Mouse (Mus musculus) testis, postnatal 10 days (tissue): Measurements from ENCODE around the gene Fam20a.

Experiments
- DNase-seq: peaks from one replicate; pipeline ENCODE4 v3.0.0; 2021; ENCODE audit warnings: low spot score

The Fam20a gene

GRCm38 (mm10) chr11:109715311-109715781 is 6.7 kb downstream of the Fam20a start:
- no peak for DNase-seq

- no peak for DNase-seq
These were observed 7.5 kb downstream of the Fam20a start for GRCm38 (mm10) chr11:109714341-109715247.

GRCm38 (mm10) chr11:109709501-109709900 is 12.6 kb downstream of the Fam20a start:
- DNase-seq, result no peak

GRCm38 (mm10) chr11:109708786-109709185 is 13.3 kb downstream of the Fam20a start:
- DNase-seq, result no peak

GRCm38 (mm10) chr11:109707442-109707841 is 14.6 kb downstream of the Fam20a start:
- no peak for DNase-seq

- no peak for DNase-seq
These were observed 15.5 kb downstream of the Fam20a start for GRCm38 (mm10) chr11:109706586-109706985.

- DNase-seq, result no peak
These were observed 16.0 kb downstream of the Fam20a start for GRCm38 (mm10) chr11:109706055-109706412.

- DNase-seq, result no peak
These were observed 16.6 kb downstream of the Fam20a start for GRCm38 (mm10) chr11:109705336-109706054.

GRCm38 (mm10) chr11:109704311-109705205 is 17.5 kb downstream of the Fam20a start:
- DNase-seq, result no peak

GRCm38 (mm10) chr11:109703845-109704244 is 18.2 kb downstream of the Fam20a start:
- no peak for DNase-seq

- no peak for DNase-seq
These were observed 19.9 kb downstream of the Fam20a start for GRCm38 (mm10) chr11:109702031-109702815.

GRCm38 (mm10) chr11:109700761-109701160 is 21.3 kb downstream of the Fam20a start:
- DNase-seq, result no peak

GRCm38 (mm10) chr11:109699784-109700183 is 22.3 kb downstream of the Fam20a start:
- DNase-seq, result no peak

GRCm38 (mm10) chr11:109698740-109699139 is 23.3 kb downstream of the Fam20a start:
- no peak for DNase-seq

GRCm38 (mm10) chr11:109697089-109697643 is 24.9 kb downstream of the Fam20a start:
- no peak for DNase-seq

GRCm38 (mm10) chr11:109696519-109696918 is 25.6 kb downstream of the Fam20a start:
- DNase-seq, result no peak

- DNase-seq, result peak; percentile 35
These were observed 29.3 kb downstream of the Fam20a start for GRCm38 (mm10) chr11:109692737-109693136.

GRCm38 (mm10) chr11:109689539-109689938 is 32.5 kb downstream of the Fam20a start:
- DNase-seq, result no peak

GRCm38 (mm10) chr11:109682221-109682620 is 39.9 kb downstream of the Fam20a start:
- no peak for DNase-seq

- DNase-seq, result no peak
These were observed 40.5 kb downstream of the Fam20a start for GRCm38 (mm10) chr11:109681556-109681955.

- DNase-seq, result no peak
These were observed 41.1 kb downstream of the Fam20a start for GRCm38 (mm10) chr11:109680934-109681333.
